Mouse (Mus musculus) thymus, postnatal 25 days (tissue): ENCODE measurements around the gene Apobec3.

Experiments
- DNase-seq: peaks from one replicate; pipeline ENCODE4 v3.0.0; 2022

Apobec3 gene

GRCm38 (mm10) chr15:79891436-79892212 is at the start of gene Apobec3:
Gene Apobec3 (plus strand): TSS chr15:79891659.
- DNase-seq = peak; percentile 89

- DNase-seq = no peak
These were observed 48.5 kb upstream of the Apobec3 start for GRCm38 (mm10) chr15:79842985-79843384.

- no peak for DNase-seq
These were observed 45.5 kb upstream of the Apobec3 start for GRCm38 (mm10) chr15:79845986-79846385.

- no peak for DNase-seq
These were observed 44.4 kb upstream of the Apobec3 start for GRCm38 (mm10) chr15:79847100-79847499.

GRCm38 (mm10) chr15:79850143-79850542 is 41.3 kb upstream of the Apobec3 start:
- no peak for DNase-seq

- no peak for DNase-seq
These were observed 32.5 kb upstream of the Apobec3 start for GRCm38 (mm10) chr15:79858979-79859378.

GRCm38 (mm10) chr15:79859821-79860220 is 31.6 kb upstream of the Apobec3 start:
- DNase-seq = no peak

- no peak for DNase-seq
These were observed 24.0 kb upstream of the Apobec3 start for GRCm38 (mm10) chr15:79867260-79868002.

GRCm38 (mm10) chr15:79873545-79873944 is 17.9 kb upstream of the Apobec3 start:
- DNase-seq = no peak

- no peak for DNase-seq
These were observed 17.5 kb upstream of the Apobec3 start for GRCm38 (mm10) chr15:79873995-79874394.

GRCm38 (mm10) chr15:79875261-79875995 is 16.0 kb upstream of the Apobec3 start:
- no peak for DNase-seq

- DNase-seq = no peak
These were observed 12.7 kb upstream of the Apobec3 start for GRCm38 (mm10) chr15:79878725-79879136.

GRCm38 (mm10) chr15:79879319-79879718 is 12.1 kb upstream of the Apobec3 start:
- DNase-seq = no peak

GRCm38 (mm10) chr15:79880477-79880876 is 11.0 kb upstream of the Apobec3 start:
- DNase-seq = no peak

- DNase-seq = no peak
These were observed 8.7 kb upstream of the Apobec3 start for GRCm38 (mm10) chr15:79882623-79883267.

GRCm38 (mm10) chr15:79883352-79883822 is 8.1 kb upstream of the Apobec3 start:
- DNase-seq = peak; percentile 95

- no peak for DNase-seq
These were observed 6.6 kb upstream of the Apobec3 start for GRCm38 (mm10) chr15:79884820-79885219.

- peak; percentile 76 for DNase-seq
These were observed 718 bp downstream of the Apobec3 start for GRCm38 (mm10) chr15:79892213-79892541.

GRCm38 (mm10) chr15:79892995-79893823 is 1.8 kb downstream of the Apobec3 start:
- DNase-seq = no peak

GRCm38 (mm10) chr15:79893824-79894123 is 2.3 kb downstream of the Apobec3 start:
- no peak for DNase-seq

GRCm38 (mm10) chr15:79894343-79894742 is 2.9 kb downstream of the Apobec3 start:
- no peak for DNase-seq
